ENCODE assay signal across 28 mouse cellular contexts in genomic region chr14:35853254-35853653, GRCm38 (mm10). TPM values are rescaled to one million over a fixed set of nuclear protein-coding genes. Genes with fewer than 3 reads are reported as not detected.
"Had no signal": no experiment of that assay in that cellular context is flagged by ENCODE, and none has a peak within 500 bp of the region (broad histone marks: within the 10 kb centered on the region; RNA-seq: fewer than 3 reads in every experiment).

No protein-coding gene starts in this region.

- H3K4me1 ChIP-seq: limb, embryonic 12.5 days; limb, embryonic 15.5 days; megakaryocyte, embryonic 14.5 days; midbrain, embryonic 10.5 days; midbrain, embryonic 13.5 days; neural tube, embryonic 13.5 days; stomach, embryonic 15.5 days had no signal

- H3K4me2 ChIP-seq: limb, embryonic 12.5 days; limb, embryonic 15.5 days; liver, embryonic 11.5 days; lung, embryonic 14.5 days; midbrain, embryonic 13.5 days; neural tube, embryonic 13.5 days; stomach, embryonic 15.5 days had no signal

- H3K27me3 ChIP-seq: limb, embryonic 12.5 days; limb, embryonic 15.5 days; megakaryocyte, embryonic 14.5 days; midbrain, embryonic 13.5 days; neural tube, embryonic 13.5 days; stomach, embryonic 15.5 days had no signal

- H3K9ac ChIP-seq: limb, embryonic 12.5 days; limb, embryonic 15.5 days; liver, embryonic 14.5 days; liver, postnatal 0 days; lung, embryonic 14.5 days; midbrain, embryonic 13.5 days; neural tube, embryonic 13.5 days; stomach, embryonic 15.5 days had no signal

- H3K9me3 ChIP-seq: limb, embryonic 12.5 days; limb, embryonic 15.5 days; megakaryocyte, embryonic 14.5 days; midbrain, embryonic 10.5 days; midbrain, embryonic 13.5 days; neural tube, embryonic 13.5 days; stomach, embryonic 15.5 days had no signal

- ATAC-seq: liver, postnatal 0 days; lung, postnatal 0 days; midbrain, embryonic 13.5 days; midbrain, embryonic 16.5 days had no signal

- DNase-seq: kidney, postnatal 14 days; kidney, postnatal 4 days; left cerebral cortex, postnatal 4 days; liver, postnatal 0 days; lung, embryonic 14.5 days; retina, postnatal 1 day; right cerebral cortex, postnatal 25 days; spleen, adult 18-20 months; thymus, postnatal 14 days; thymus, postnatal 4 days had no signal

- H3K36me3 ChIP-seq: limb, embryonic 12.5 days; limb, embryonic 15.5 days; midbrain, embryonic 10.5 days; midbrain, embryonic 13.5 days; neural tube, embryonic 13.5 days; stomach, embryonic 15.5 days had no signal

- H3K27ac ChIP-seq: limb, embryonic 12.5 days; limb, embryonic 15.5 days; liver, embryonic 14.5 days; midbrain, embryonic 10.5 days; midbrain, embryonic 13.5 days; neural tube, embryonic 13.5 days; stomach, embryonic 15.5 days had no signal

- H3K4me3 ChIP-seq: limb, embryonic 12.5 days; limb, embryonic 15.5 days; megakaryocyte, embryonic 14.5 days; midbrain, embryonic 10.5 days; midbrain, embryonic 13.5 days; myocyte; neural tube, embryonic 13.5 days; stomach, embryonic 15.5 days had no signal

RNA-seq across cellular contexts. Expression of gene 4930596D02Rik, which starts 41.5 kb away (rescaled TPM):
- total RNA-seq: layer of hippocampus, adult 18-20 months; layer of hippocampus, postnatal 14 days; left cerebral cortex, adult 8-10 months; left cerebral cortex, postnatal 14 days; left cerebral cortex, postnatal 4 days; monocyte, adult 5-6 weeks; neutrophil, adult 5-6 weeks had no signal
- polyA plus RNA-seq: limb, embryonic 12.5 days; limb, embryonic 15.5 days; liver, embryonic 11.5 days; liver, embryonic 14.5 days; liver, postnatal 0 days; lung, embryonic 14.5 days; lung, postnatal 0 days; midbrain, embryonic 10.5 days; midbrain, embryonic 13.5 days; midbrain, embryonic 16.5 days; myocyte; neural tube, embryonic 13.5 days; stomach, embryonic 15.5 days had no signal
